Mouse (Mus musculus): ENCODE data around the gene Rbp3. TPM values are rescaled to one million over a fixed set of nuclear protein-coding genes. Genes with fewer than 3 reads are reported as not detected.

Gene Rbp3
- polyA plus RNA-seq, 1 experiment from 2014 or later, result not detected

DNA sequence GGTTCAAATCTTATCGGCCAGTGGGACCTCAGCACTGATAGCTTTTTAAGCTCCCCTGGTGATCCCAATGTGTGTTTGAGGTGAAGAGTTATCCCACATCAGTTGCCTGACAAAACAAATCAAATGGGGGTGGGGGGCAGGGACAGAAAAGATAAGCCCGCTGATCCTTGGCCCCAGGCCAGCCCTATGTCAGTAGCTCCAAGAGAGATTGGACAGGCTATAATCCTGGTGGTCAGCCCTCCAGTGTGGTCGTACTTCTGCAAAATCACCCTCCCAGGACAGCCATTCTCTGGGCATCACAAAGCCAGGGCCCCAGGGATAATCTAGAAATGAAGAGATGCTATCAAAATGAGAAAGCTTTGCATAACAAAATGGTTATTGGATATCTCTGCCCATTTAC, 5.0 kb downstream of the Rbp3 start:
- Histone ChIP-seq H3K4me1 (ENCODE audit: control insufficient read depth, insufficient read depth, low read length) (no peaks in the 10 kb centered on the region), H3K9me3 (ENCODE audit: control insufficient read depth, low read length) (no peaks in the 10 kb centered on the region), H3K9ac (replicated peaks; ENCODE audit: low read depth, low read length) (no peak overlapping the region), H3K27me3 (ENCODE audit: control insufficient read depth, insufficient read depth, low read length) (no peaks in the 10 kb centered on the region), H3K36me3 (ENCODE audit: control insufficient read depth, insufficient read depth, low read length) (no peaks in the 10 kb centered on the region), H3K4me3 (ENCODE audit: low read depth, low read length) (no peak overlapping the region), H3K4me2 (ENCODE audit: low read depth, low read length) (no peak overlapping the region), H3K27ac (ENCODE audit: low read depth, low read length) (no peak overlapping the region)
- WGBS, result 69% methylated on average over 3 of the region's 3 CpGs
- ATAC-seq (ENCODE audit: low read depth), result no peak

- Histone ChIP-seq H3K27ac (ENCODE audit: low read depth, low read length) (no peak overlapping the region), H3K4me2 (ENCODE audit: low read depth, low read length) (no peak overlapping the region), H3K9ac (replicated peaks; ENCODE audit: low read depth, low read length) (no peak overlapping the region), H3K4me1 (ENCODE audit: control insufficient read depth, insufficient read depth, low read length) (no peaks in the 10 kb centered on the region), H3K9me3 (ENCODE audit: control insufficient read depth, low read length) (no peaks in the 10 kb centered on the region), H3K36me3 (ENCODE audit: control insufficient read depth, insufficient read depth, low read length) (no peaks in the 10 kb centered on the region), H3K4me3 (ENCODE audit: low read depth, low read length) (no peak overlapping the region), H3K27me3 (ENCODE audit: control insufficient read depth, insufficient read depth, low read length) (no peaks in the 10 kb centered on the region)
- ATAC-seq (ENCODE audit: low read depth), result no peak
- WGBS, result 20% methylated on average over 9 of the region's 9 CpGs
Measured at GRCm38 (mm10) chr14:33959341-33959740, 5.5 kb downstream of the Rbp3 start.

GRCm38 (mm10) chr14:33965675-33966074, 11.9 kb downstream of the Rbp3 start:
- no peaks in the 10 kb centered on the region for H3K9me3 ChIP-seq (ENCODE audit: control insufficient read depth, low read length)
- no peak overlapping the region for H3K9ac ChIP-seq (replicated peaks; ENCODE audit: low read depth, low read length)
- WGBS, result 73% methylated on average over 7 of the region's 7 CpGs
- no peak for ATAC-seq (ENCODE audit: low read depth)
- H3K4me2 ChIP-seq (ENCODE audit: low read depth, low read length), result no peak overlapping the region
- no peaks in the 10 kb centered on the region for H3K27me3 ChIP-seq (ENCODE audit: control insufficient read depth, insufficient read depth, low read length)
- H3K27ac ChIP-seq (ENCODE audit: low read depth, low read length), result no peak overlapping the region
- no peaks in the 10 kb centered on the region for H3K4me1 ChIP-seq (ENCODE audit: control insufficient read depth, insufficient read depth, low read length)
- H3K4me3 ChIP-seq (ENCODE audit: low read depth, low read length), result no peak overlapping the region
- no peaks in the 10 kb centered on the region for H3K36me3 ChIP-seq (ENCODE audit: control insufficient read depth, insufficient read depth, low read length)

GRCm38 (mm10) chr14:33972679-33973078, 18.9 kb downstream of the Rbp3 start:
- H3K36me3 ChIP-seq (ENCODE audit: control insufficient read depth, insufficient read depth, low read length), result no peaks in the 10 kb centered on the region
- no peak overlapping the region for H3K9ac ChIP-seq (replicated peaks; ENCODE audit: low read depth, low read length)
- no peak overlapping the region for H3K4me2 ChIP-seq (ENCODE audit: low read depth, low read length)
- H3K9me3 ChIP-seq (ENCODE audit: control insufficient read depth, low read length), result no peaks in the 10 kb centered on the region
- no peak for ATAC-seq (ENCODE audit: low read depth)
- H3K27me3 ChIP-seq (ENCODE audit: control insufficient read depth, insufficient read depth, low read length), result no peaks in the 10 kb centered on the region
- WGBS, result 57% methylated on average over 7 of the region's 7 CpGs
- no peak overlapping the region for H3K27ac ChIP-seq (ENCODE audit: low read depth, low read length)
- H3K4me3 ChIP-seq (ENCODE audit: low read depth, low read length), result no peak overlapping the region
- no peaks in the 10 kb centered on the region for H3K4me1 ChIP-seq (ENCODE audit: control insufficient read depth, insufficient read depth, low read length)

DNA sequence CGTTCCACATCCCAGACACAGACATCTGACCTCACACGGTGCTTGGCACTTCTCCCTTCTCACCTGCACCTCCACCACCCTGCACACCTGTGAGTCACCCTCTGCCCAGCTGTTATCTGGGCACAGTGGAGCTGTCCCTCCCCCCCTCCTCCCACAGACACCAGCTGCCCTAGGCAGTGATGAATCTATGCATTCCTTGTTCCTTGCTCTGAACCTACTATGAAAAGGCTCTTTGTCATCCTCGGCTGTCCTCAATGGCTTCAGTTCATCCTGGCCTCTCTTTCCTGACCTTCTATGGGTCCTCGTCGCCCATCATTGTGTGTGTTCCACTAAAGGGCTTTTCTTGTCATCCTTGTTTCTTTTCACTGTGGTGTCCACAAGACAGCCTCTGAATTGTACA, 20.9 kb downstream of the Rbp3 start:
- H3K9ac ChIP-seq (replicated peaks; ENCODE audit: low read depth, low read length), result no peak overlapping the region
- no peaks in the 10 kb centered on the region for H3K9me3 ChIP-seq (ENCODE audit: control insufficient read depth, low read length)
- H3K4me1 ChIP-seq (ENCODE audit: control insufficient read depth, insufficient read depth, low read length), result no peaks in the 10 kb centered on the region
- H3K36me3 ChIP-seq (ENCODE audit: control insufficient read depth, insufficient read depth, low read length), result no peaks in the 10 kb centered on the region
- 0 out of 2 replicates have a peak, but pooled peaks cover 3% of the 10 kb centered on the region for H3K27me3 ChIP-seq (ENCODE audit: control insufficient read depth, insufficient read depth, low read length)
- no peak overlapping the region for H3K4me2 ChIP-seq (ENCODE audit: low read depth, low read length)
- no peak for ATAC-seq (ENCODE audit: low read depth)
- no peak overlapping the region for H3K27ac ChIP-seq (ENCODE audit: low read depth, low read length)
- WGBS, result 48% methylated on average over 5 of the region's 5 CpGs
- no peak overlapping the region for H3K4me3 ChIP-seq (ENCODE audit: low read depth, low read length)

- H3K9ac ChIP-seq (replicated peaks; ENCODE audit: low read depth, low read length), result no peak overlapping the region
Measured at GRCm38 (mm10) chr14:33977748-33978147, 23.9 kb downstream of the Rbp3 start.

GRCm38 (mm10) chr14:33978604-33979059, 24.8 kb downstream of the Rbp3 start, which contains the start of gene Zfp488:
TSS of gene Zfp488 (minus strand) at chr14:33978764.
- 1% methylated on average over 25 of the region's 25 CpGs for WGBS
- Histone ChIP-seq H3K27me3 (ENCODE audit: control insufficient read depth, insufficient read depth, low read length) (0 out of 2 replicates have a peak, but pooled peaks cover 3% of the 10 kb centered on the region), H3K4me3 (ENCODE audit: low read depth, low read length) (peak within 1 kb of the TSS; percentile 30), H3K4me1 (ENCODE audit: control insufficient read depth, insufficient read depth, low read length) (no peaks in the 10 kb centered on the region), H3K9me3 (ENCODE audit: control insufficient read depth, low read length) (no peaks in the 10 kb centered on the region), H3K27ac (ENCODE audit: low read depth, low read length) (no peak within 1 kb of the TSS), H3K9ac (replicated peaks; ENCODE audit: low read depth, low read length) (peak within 1 kb of the TSS; percentile 39; the same call in 1 of the 2 replicates), H3K4me2 (ENCODE audit: low read depth, low read length) (peak within 1 kb of the TSS; percentile 61), H3K36me3 (ENCODE audit: control insufficient read depth, insufficient read depth, low read length) (no peaks in the 10 kb centered on the region)
- ATAC-seq (ENCODE audit: low read depth), result peak; percentile 71

More at GRCm38 (mm10) chr14:33977748-33978147, 23.9 kb downstream of the Rbp3 start:
- no peak overlapping the region for H3K4me2 ChIP-seq (ENCODE audit: low read depth, low read length)
- H3K4me1 ChIP-seq (ENCODE audit: control insufficient read depth, insufficient read depth, low read length), result no peaks in the 10 kb centered on the region
- no peaks in the 10 kb centered on the region for H3K9me3 ChIP-seq (ENCODE audit: control insufficient read depth, low read length)
- H3K36me3 ChIP-seq (ENCODE audit: control insufficient read depth, insufficient read depth, low read length), result no peaks in the 10 kb centered on the region
- H3K27ac ChIP-seq (ENCODE audit: low read depth, low read length), result no peak overlapping the region
- ATAC-seq (ENCODE audit: low read depth), result no peak
- 0 out of 2 replicates have a peak, but pooled peaks cover 3% of the 10 kb centered on the region for H3K27me3 ChIP-seq (ENCODE audit: control insufficient read depth, insufficient read depth, low read length)
- WGBS, result 45% methylated on average over 7 of the region's 7 CpGs
- H3K4me3 ChIP-seq (ENCODE audit: low read depth, low read length), result no peak overlapping the region

- H3K36me3 ChIP-seq (ENCODE audit: control insufficient read depth, insufficient read depth, low read length), result no peaks in the 10 kb centered on the region
- WGBS, result 57% methylated on average over 3 of the region's 3 CpGs
- H3K4me1 ChIP-seq (ENCODE audit: control insufficient read depth, insufficient read depth, low read length), result no peaks in the 10 kb centered on the region
- no peak overlapping the region for H3K27ac ChIP-seq (ENCODE audit: low read depth, low read length)
- H3K9ac ChIP-seq (replicated peaks; ENCODE audit: low read depth, low read length), result no peak overlapping the region
- H3K4me3 ChIP-seq (ENCODE audit: low read depth, low read length), result no peak overlapping the region
- no peaks in the 10 kb centered on the region for H3K27me3 ChIP-seq (ENCODE audit: control insufficient read depth, insufficient read depth, low read length)
- H3K9me3 ChIP-seq (ENCODE audit: control insufficient read depth, low read length), result no peaks in the 10 kb centered on the region
- H3K4me2 ChIP-seq (ENCODE audit: low read depth, low read length), result no peak overlapping the region
- ATAC-seq (ENCODE audit: low read depth), result no peak
Measured at GRCm38 (mm10) chr14:33989201-33989600, 35.4 kb downstream of the Rbp3 start.

GRCm38 (mm10) chr14:33991971-33992370, 38.2 kb downstream of the Rbp3 start:
- Histone ChIP-seq H3K4me3 (ENCODE audit: low read depth, low read length) (no peak overlapping the region), H3K27ac (ENCODE audit: low read depth, low read length) (no peak overlapping the region), H3K9ac (replicated peaks; ENCODE audit: low read depth, low read length) (no peak overlapping the region), H3K4me2 (ENCODE audit: low read depth, low read length) (no peak overlapping the region), H3K4me1 (ENCODE audit: control insufficient read depth, insufficient read depth, low read length) (no peaks in the 10 kb centered on the region), H3K27me3 (ENCODE audit: control insufficient read depth, insufficient read depth, low read length) (no peaks in the 10 kb centered on the region), H3K36me3 (ENCODE audit: control insufficient read depth, insufficient read depth, low read length) (no peaks in the 10 kb centered on the region), H3K9me3 (ENCODE audit: control insufficient read depth, low read length) (no peaks in the 10 kb centered on the region)
- ATAC-seq (ENCODE audit: low read depth), result no peak
- 76% methylated on average over 4 of the region's 4 CpGs for WGBS
